Comparison of ENCODE assay signal across 8 mouse cellular contexts in genomic region chr2:29253205-29253865, GRCm38 (mm10). TPM values are rescaled to one million over a fixed set of nuclear protein-coding genes. Genes with fewer than 3 reads are reported as not detected.
DNase-seq lines count a peak whose midpoint lies in the region; ATAC-seq lines count a peak whose summit lies in the region.

No protein-coding gene starts in this region.

- peaks cover 21% of the 10 kb centered on the region for H3K4me1 ChIP-seq in forebrain, embryonic 14.5 days (ENCODE audit: control insufficient read depth, insufficient read depth, low read length)
- peaks cover 65% of the 10 kb centered on the region for H3K4me1 ChIP-seq in midbrain, embryonic 10.5 days
- H3K4me1 ChIP-seq in stomach, embryonic 15.5 days: peaks cover 28% of the 10 kb centered on the region

- H3K4me2 ChIP-seq in forebrain, embryonic 14.5 days (ENCODE audit: low read length): peak overlapping the region; percentile 98
- peak overlapping the region; percentile 97 for H3K4me2 ChIP-seq in stomach, embryonic 15.5 days

- H3K9me3 ChIP-seq in forebrain, embryonic 14.5 days (replicated peaks; ENCODE audit: control insufficient read depth, low read length): no peaks in the 10 kb centered on the region
- H3K9me3 ChIP-seq in midbrain, embryonic 10.5 days (replicated peaks): no peaks in the 10 kb centered on the region
- H3K9me3 ChIP-seq in stomach, embryonic 15.5 days: no peaks in the 10 kb centered on the region

- H3K27me3 ChIP-seq in forebrain, embryonic 14.5 days (replicated peaks; ENCODE audit: control insufficient read depth, insufficient read depth, low read length): peaks cover 22% of the 10 kb centered on the region
- H3K27me3 ChIP-seq in midbrain, embryonic 10.5 days (ENCODE audit: low read depth, poor library complexity, severe bottlenecking): peaks cover 92% of the 10 kb centered on the region
- peaks cover 72% of the 10 kb centered on the region for H3K27me3 ChIP-seq in stomach, embryonic 15.5 days (replicated peaks)

- intact Hi-C loops in left cerebral cortex, postnatal 4 days (cut with DNase I): no loop called here

- peak; percentile 69 for ATAC-seq in forebrain, embryonic 14.5 days
- peak; percentile 48; the same call in 1 of the 2 replicates for ATAC-seq in stomach, embryonic 15.5 days (ENCODE audit: insufficient read depth, low FRiP score, low read depth)

- no peaks in the 10 kb centered on the region for H3K36me3 ChIP-seq in forebrain, embryonic 14.5 days (ENCODE audit: control insufficient read depth, insufficient read depth, low read length)
- no peaks in the 10 kb centered on the region for H3K36me3 ChIP-seq in midbrain, embryonic 10.5 days
- no peaks in the 10 kb centered on the region for H3K36me3 ChIP-seq in stomach, embryonic 15.5 days

- DNase-seq in cerebellum, postnatal 10 days: peak; percentile 63 to 66
- no peak for DNase-seq in cerebellum, adult 11 months
- DNase-seq in adrenal gland, adult (ENCODE audit: inconsistent age in 2 of 2, low spot score in 1 of 2): peak; percentile 78 to 85
- DNase-seq in forebrain, embryonic 14.5 days (ENCODE audit: low spot score): peak; percentile 76
- DNase-seq in induced T-regulatory cell, adult 2 months (ENCODE audit: low read depth): peak; percentile 58
- DNase-seq in left cerebral cortex, postnatal 4 days: peak; percentile 50
- DNase-seq in midbrain, embryonic 10.5 days (ENCODE audit: low spot score): peak; percentile 75

- 2% methylated on average over 22 of the region's 22 CpGs for WGBS in forebrain, embryonic 14.5 days
- under 1% methylated on average over 21 of the region's 22 CpGs for WGBS in midbrain, embryonic 10.5 days
- WGBS in stomach, embryonic 15.5 days: 3% methylated on average over 21 of the region's 22 CpGs

- H3K27ac ChIP-seq in forebrain, embryonic 14.5 days (ENCODE audit: low read depth, low read length): peak overlapping the region; percentile 90
- H3K27ac ChIP-seq in midbrain, embryonic 10.5 days (replicated peaks): peak overlapping the region; percentile 90
- no peak overlapping the region for H3K27ac ChIP-seq in stomach, embryonic 15.5 days

- H3K9ac ChIP-seq in forebrain, embryonic 14.5 days (ENCODE audit: low read length): peak overlapping the region; percentile 77
- H3K9ac ChIP-seq in stomach, embryonic 15.5 days: no peak overlapping the region

- H3K4me3 ChIP-seq in forebrain, embryonic 14.5 days (ENCODE audit: low read depth, low read length): peak overlapping the region; percentile 71
- peak overlapping the region; percentile 80 for H3K4me3 ChIP-seq in midbrain, embryonic 10.5 days
- peak overlapping the region; percentile 59 for H3K4me3 ChIP-seq in stomach, embryonic 15.5 days (replicated peaks)

RNA-seq across cellular contexts. Expression of gene Ntng2, which starts 0.5 kb away (rescaled TPM):
- 6.6 and 8.8 TPM in 2 replicates for polyA plus RNA-seq in forebrain, embryonic 14.5 days (2014; fragmentation: Nextera tagmentation; extraction: Ambion mirVana)
- total RNA-seq in left cerebral cortex, postnatal 4 days (2021): 100 to 1,000 TPM; 140 to 149 TPM
- 1.6 and 2.8 TPM in 2 replicates for polyA plus RNA-seq in midbrain, embryonic 10.5 days (2016; fragmentation: Nextera tagmentation; extraction: Ambion mirVana)
- polyA plus RNA-seq in stomach, embryonic 15.5 days (2015; fragmentation: Nextera tagmentation; extraction: Ambion mirVana): 0.63 and 0.71 TPM in 2 replicates
